Mouse (Mus musculus): ENCODE data around the gene Phf12. TPM values are rescaled to one million over a fixed set of nuclear protein-coding genes. Genes with fewer than 3 reads are reported as not detected.

Phf12 gene
- polyA plus RNA-seq, 1 experiment from 2014 or later: 15.4 TPM

GRCm38 (mm10) chr11:78071938-78072337 is 89.4 kb downstream of the Phf12 start:
- H3K9me3 ChIP-seq (ENCODE audit: control insufficient read depth, low read length): no peaks in the 10 kb centered on the region
- no peak for ATAC-seq (ENCODE audit: low FRiP score)
- H3K4me1 ChIP-seq (replicated peaks; ENCODE audit: control insufficient read depth, insufficient read depth, low read length): no peaks in the 10 kb centered on the region
- no peak overlapping the region for H3K4me3 ChIP-seq (replicated peaks; ENCODE audit: low read length)
- no peak overlapping the region for H3K9ac ChIP-seq
- H3K4me2 ChIP-seq (replicated peaks): no peak overlapping the region
- H3K36me3 ChIP-seq (replicated peaks; ENCODE audit: control insufficient read depth, insufficient read depth): peaks cover 56% of the 10 kb centered on the region
- H3K27ac ChIP-seq: no peak overlapping the region
- H3K27me3 ChIP-seq (ENCODE audit: control insufficient read depth, insufficient read depth, low read length): no peaks in the 10 kb centered on the region
- 87% methylated on average over 5 of the region's 5 CpGs for WGBS
- DNase-seq (ENCODE audit: low spot score): no peak

- H3K27ac ChIP-seq: no peak overlapping the region
- DNase-seq (ENCODE audit: low spot score): no peak
- no peak overlapping the region for H3K4me2 ChIP-seq (replicated peaks)
- ATAC-seq (ENCODE audit: low FRiP score): no peak
- 36% methylated on average over 6 of the region's 6 CpGs for whole genome bisulfite sequencing
- H3K4me1 ChIP-seq (replicated peaks; ENCODE audit: control insufficient read depth, insufficient read depth, low read length): no peaks in the 10 kb centered on the region
- no peak overlapping the region for H3K9ac ChIP-seq
- H3K36me3 ChIP-seq (replicated peaks; ENCODE audit: control insufficient read depth, insufficient read depth): peaks cover 62% of the 10 kb centered on the region
- no peak overlapping the region for H3K4me3 ChIP-seq (replicated peaks; ENCODE audit: low read length)
- no peaks in the 10 kb centered on the region for H3K9me3 ChIP-seq (ENCODE audit: control insufficient read depth, low read length)
- no peaks in the 10 kb centered on the region for H3K27me3 ChIP-seq (ENCODE audit: control insufficient read depth, insufficient read depth, low read length)
Observed at GRCm38 (mm10) chr11:78072425-78073130, 90.0 kb downstream of the Phf12 start.

- no peaks in the 10 kb centered on the region for H3K9me3 ChIP-seq (ENCODE audit: control insufficient read depth, low read length)
- DNase-seq (ENCODE audit: low spot score) (no peak), ATAC-seq (ENCODE audit: low FRiP score) (no peak)
- H3K4me3 ChIP-seq (replicated peaks; ENCODE audit: low read length): no peak overlapping the region
- 96% methylated on average over 9 of the region's 9 CpGs for WGBS
- no peak overlapping the region for H3K4me2 ChIP-seq (replicated peaks)
- H3K27me3 ChIP-seq (ENCODE audit: control insufficient read depth, insufficient read depth, low read length): no peaks in the 10 kb centered on the region
- peaks cover 65% of the 10 kb centered on the region for H3K36me3 ChIP-seq (replicated peaks; ENCODE audit: control insufficient read depth, insufficient read depth)
- no peaks in the 10 kb centered on the region for H3K4me1 ChIP-seq (replicated peaks; ENCODE audit: control insufficient read depth, insufficient read depth, low read length)
- no peak overlapping the region for H3K27ac ChIP-seq
- H3K9ac ChIP-seq: no peak overlapping the region
Observed at GRCm38 (mm10) chr11:78073577-78074276, 91.2 kb downstream of the Phf12 start.

- no peak for ATAC-seq (ENCODE audit: low FRiP score)
- DNase-seq (ENCODE audit: low spot score): no peak
- H3K27ac ChIP-seq: no peak overlapping the region
- H3K36me3 ChIP-seq (replicated peaks; ENCODE audit: control insufficient read depth, insufficient read depth): peaks cover 65% of the 10 kb centered on the region
- H3K4me2 ChIP-seq (replicated peaks): no peak overlapping the region
- H3K4me3 ChIP-seq (replicated peaks; ENCODE audit: low read length): no peak overlapping the region
- no peaks in the 10 kb centered on the region for H3K9me3 ChIP-seq (ENCODE audit: control insufficient read depth, low read length)
- H3K9ac ChIP-seq: no peak overlapping the region
- H3K27me3 ChIP-seq (ENCODE audit: control insufficient read depth, insufficient read depth, low read length): no peaks in the 10 kb centered on the region
- 95% methylated on average over 2 of the region's 2 CpGs for WGBS
- H3K4me1 ChIP-seq (replicated peaks; ENCODE audit: control insufficient read depth, insufficient read depth, low read length): peaks cover under 1% of the 10 kb centered on the region
Observed at GRCm38 (mm10) chr11:78074277-78074652, 91.7 kb downstream of the Phf12 start.

GRCm38 (mm10) chr11:78074666-78075065 is 92.1 kb downstream of the Phf12 start:
- DNase-seq (ENCODE audit: low spot score) (no peak), ATAC-seq (ENCODE audit: low FRiP score) (no peak)
- Histone ChIP-seq H3K9ac (no peak overlapping the region), H3K36me3 (replicated peaks; ENCODE audit: control insufficient read depth, insufficient read depth) (peaks cover 65% of the 10 kb centered on the region), H3K9me3 (ENCODE audit: control insufficient read depth, low read length) (no peaks in the 10 kb centered on the region), H3K27ac (no peak overlapping the region), H3K27me3 (ENCODE audit: control insufficient read depth, insufficient read depth, low read length) (no peaks in the 10 kb centered on the region), H3K4me2 (replicated peaks) (no peak overlapping the region), H3K4me3 (replicated peaks; ENCODE audit: low read length) (no peak overlapping the region), H3K4me1 (replicated peaks; ENCODE audit: control insufficient read depth, insufficient read depth, low read length) (peaks cover 4% of the 10 kb centered on the region)
- WGBS: 89% methylated on average over 4 of the region's 4 CpGs

MicroRNAs within 50 kb of the gene (microRNA counts, 519-probe panel; counts per million panel counts)
- microRNA mmu-miR-144: 4,584 counts per million, percentile 43 among the panel's probes with 10 or more counts
- microRNA mmu-miR-451: 3,441 counts per million, percentile 19 among the panel's probes with 10 or more counts

Small RNA genes within 50 kb of the gene (microRNA-seq; reads per million reads assigned to microRNA genes)
- gene Mir144: 63.9 reads per million, percentile 47 among the genes with 10 or more reads in this experiment
- gene Mir451a: not detected
- gene Mir451b: not detected

Other genes starting within 250 kb of the Phf12 start
- 42.1 and 43.7 TPM in 2 replicates for gene Myo18a, start 219.5 kb upstream of the Phf12 start, polyA plus RNA-seq (2014; fragmentation: Nextera tagmentation; extraction: Ambion mirVana)
- gene Gm10277, start 195.0 kb upstream of the Phf12 start, polyA plus RNA-seq (2014; fragmentation: Nextera tagmentation; extraction: Ambion mirVana): 0.69 and 1.4 TPM in 2 replicates
- 2.8 and 6.1 TPM in 2 replicates for gene Pipox, start 88.7 kb upstream of the Phf12 start, polyA plus RNA-seq (2014; fragmentation: Nextera tagmentation; extraction: Ambion mirVana)
- 110 TPM in 2 replicates for gene Sez6, start 52.0 kb upstream of the Phf12 start, polyA plus RNA-seq (2014; fragmentation: Nextera tagmentation; extraction: Ambion mirVana)
- gene Dhrs13, start 49.5 kb downstream of the Phf12 start, polyA plus RNA-seq (2014; fragmentation: Nextera tagmentation; extraction: Ambion mirVana): 58.8 and 59.8 TPM in 2 replicates
- 92.4 and 98.4 TPM in 2 replicates for gene Flot2, start 55.2 kb downstream of the Phf12 start, polyA plus RNA-seq (2014; fragmentation: Nextera tagmentation; extraction: Ambion mirVana)
- gene Eral1, start 97.6 kb downstream of the Phf12 start, polyA plus RNA-seq (2014; fragmentation: Nextera tagmentation; extraction: Ambion mirVana): 30.3 and 32.6 TPM in 2 replicates
- gene Fam222b, start 111.9 kb downstream of the Phf12 start, polyA plus RNA-seq (2014; fragmentation: Nextera tagmentation; extraction: Ambion mirVana): 28.7 and 31.0 TPM in 2 replicates
- gene Traf4, start 182.8 kb downstream of the Phf12 start, polyA plus RNA-seq (2014; fragmentation: Nextera tagmentation; extraction: Ambion mirVana): 57.2 and 63.5 TPM in 2 replicates
- gene Nek8, start 193.9 kb downstream of the Phf12 start, polyA plus RNA-seq (2014; fragmentation: Nextera tagmentation; extraction: Ambion mirVana): 4.6 and 6.0 TPM in 2 replicates
- gene Tlcd1, start 194.0 kb downstream of the Phf12 start, polyA plus RNA-seq (2014; fragmentation: Nextera tagmentation; extraction: Ambion mirVana): 13.4 and 16.6 TPM in 2 replicates
- gene Rpl23a, start 200.8 kb downstream of the Phf12 start, polyA plus RNA-seq (2014; fragmentation: Nextera tagmentation; extraction: Ambion mirVana): 880 and 1,029 TPM in 2 replicates
- 46.4 and 53.2 TPM in 2 replicates for gene Rab34, start 205.7 kb downstream of the Phf12 start, polyA plus RNA-seq (2014; fragmentation: Nextera tagmentation; extraction: Ambion mirVana)
- gene Proca1, start 210.6 kb downstream of the Phf12 start, polyA plus RNA-seq (2014; fragmentation: Nextera tagmentation; extraction: Ambion mirVana): 1.4 and 2.9 TPM in 2 replicates

Measured in hindbrain, embryonic 14.5 days (tissue).